Mouse (Mus musculus): ENCODE data around the gene Wdr90. TPM values are rescaled to one million over a fixed set of nuclear protein-coding genes. Genes with fewer than 3 reads are reported as not detected.
"Not testable (repeated sequence)": the region's sequence is repeated elsewhere in the genome, so short reads cannot be mapped to it uniquely, and the experiment has no call there.

Gene Wdr90
- polyA plus RNA-seq, 1 experiment from 2014 or later, result 46.3 TPM

DNA sequence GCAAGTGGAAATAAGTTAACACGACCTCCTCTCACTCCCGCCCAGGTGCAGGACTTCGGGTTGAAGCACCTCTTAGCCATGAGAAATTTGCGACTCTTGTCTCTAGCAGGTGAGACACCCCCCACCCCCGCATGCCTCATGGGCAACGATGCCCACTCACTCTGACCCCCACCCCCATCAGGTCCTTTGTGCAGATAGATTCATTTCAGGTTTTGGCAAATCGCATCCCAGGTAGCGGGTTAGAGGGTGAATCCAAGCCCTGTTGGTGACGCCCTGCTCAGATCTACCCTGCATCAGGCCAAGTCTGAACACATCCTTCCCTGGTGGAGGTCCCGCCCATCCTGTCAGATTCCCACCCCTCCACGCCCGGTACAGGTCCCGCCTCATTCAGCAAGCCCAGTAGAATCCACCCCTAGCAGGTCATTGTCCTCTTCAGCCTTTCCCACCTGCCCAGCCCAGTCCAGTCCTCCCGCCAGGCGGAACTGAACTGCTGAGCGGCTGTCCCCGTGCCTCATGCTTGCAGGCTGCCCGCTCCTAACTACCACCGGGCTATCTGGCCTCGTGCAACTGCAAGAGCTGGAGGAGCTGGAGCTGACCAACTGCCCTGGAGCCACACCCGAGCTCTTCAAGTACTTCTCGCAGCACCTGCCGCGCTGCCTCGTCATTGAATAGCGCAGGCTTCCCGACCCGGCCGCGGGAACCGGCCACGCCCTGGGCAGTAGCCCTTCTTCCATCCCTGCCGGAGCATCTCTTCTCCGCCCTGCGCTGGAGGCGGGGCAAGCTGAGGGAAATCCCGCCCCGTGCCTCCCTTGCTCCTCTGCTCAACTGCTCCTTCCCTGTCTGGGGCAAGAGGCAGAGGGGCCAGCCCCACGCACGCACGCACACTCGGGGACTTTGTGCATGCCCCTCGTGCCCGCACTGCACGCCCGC lies 42.2 kb downstream of the Wdr90 start:
- Histone ChIP-seq H3K4me2 (ENCODE audit: low read depth, low read length, severe bottlenecking) (peak overlapping the region; percentile 37), H3K36me3 (ENCODE audit: control insufficient read depth, insufficient read depth, low read length) (no peaks in the 10 kb centered on the region), H3K9ac (ENCODE audit: low read length) (peak overlapping the region; percentile 33; the same call in 1 of the 2 replicates), H3K27me3 (ENCODE audit: control insufficient read depth, insufficient read depth, low read length) (peaks cover 14% of the 10 kb centered on the region), H3K4me1 (replicated peaks; ENCODE audit: control insufficient read depth, insufficient read depth, low read length) (peaks cover 7% of the 10 kb centered on the region; the same call in 1 of the 2 replicates), H3K4me3 (ENCODE audit: low read depth, low read length) (peak overlapping the region; percentile 13; the same call in 1 of the 2 replicates), H3K27ac (ENCODE audit: low read depth, low read length) (no peak overlapping the region), H3K9me3 (ENCODE audit: control insufficient read depth, low read length) (no peaks in the 10 kb centered on the region)
- DNase-seq (ENCODE audit: low spot score) (peak; percentile 60), ATAC-seq (replicated peaks; ENCODE audit: low FRiP score) (no peak)
- WGBS, result 7% methylated on average over 46 of the region's 46 CpGs

DNA sequence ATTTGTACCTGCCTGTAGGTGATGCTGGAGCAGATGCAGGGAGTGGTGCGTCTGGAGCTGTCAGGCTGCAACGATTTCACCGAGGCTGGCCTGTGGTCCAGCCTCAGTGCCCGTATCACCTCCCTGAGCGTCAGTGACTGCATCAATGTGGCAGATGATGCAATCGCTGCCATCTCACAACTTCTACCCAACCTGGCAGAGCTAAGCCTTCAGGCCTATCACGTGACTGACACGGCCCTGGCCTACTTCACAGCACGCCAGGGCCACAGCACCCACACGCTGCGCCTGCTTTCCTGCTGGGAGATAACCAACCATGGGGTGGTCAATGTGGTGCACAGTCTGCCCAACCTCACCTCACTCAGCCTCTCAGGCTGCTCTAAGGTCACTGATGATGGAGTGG lies 43.6 kb downstream of the Wdr90 start:
- peak; percentile 52 for DNase-seq (ENCODE audit: low spot score)
- ATAC-seq (replicated peaks; ENCODE audit: low FRiP score), result no peak
- WGBS, result 89% methylated on average over 11 of the region's 11 CpGs
- Histone ChIP-seq H3K9ac (ENCODE audit: low read length) (no peak overlapping the region), H3K27ac (ENCODE audit: low read depth, low read length) (no peak overlapping the region), H3K36me3 (ENCODE audit: control insufficient read depth, insufficient read depth, low read length) (no peaks in the 10 kb centered on the region), H3K4me3 (ENCODE audit: low read depth, low read length) (no peak overlapping the region), H3K4me2 (ENCODE audit: low read depth, low read length, severe bottlenecking) (no peak overlapping the region), H3K4me1 (replicated peaks; ENCODE audit: control insufficient read depth, insufficient read depth, low read length) (peaks cover 6% of the 10 kb centered on the region; the same call in 1 of the 2 replicates), H3K9me3 (ENCODE audit: control insufficient read depth, low read length) (no peaks in the 10 kb centered on the region), H3K27me3 (ENCODE audit: control insufficient read depth, insufficient read depth, low read length) (peaks cover 14% of the 10 kb centered on the region)

DNA sequence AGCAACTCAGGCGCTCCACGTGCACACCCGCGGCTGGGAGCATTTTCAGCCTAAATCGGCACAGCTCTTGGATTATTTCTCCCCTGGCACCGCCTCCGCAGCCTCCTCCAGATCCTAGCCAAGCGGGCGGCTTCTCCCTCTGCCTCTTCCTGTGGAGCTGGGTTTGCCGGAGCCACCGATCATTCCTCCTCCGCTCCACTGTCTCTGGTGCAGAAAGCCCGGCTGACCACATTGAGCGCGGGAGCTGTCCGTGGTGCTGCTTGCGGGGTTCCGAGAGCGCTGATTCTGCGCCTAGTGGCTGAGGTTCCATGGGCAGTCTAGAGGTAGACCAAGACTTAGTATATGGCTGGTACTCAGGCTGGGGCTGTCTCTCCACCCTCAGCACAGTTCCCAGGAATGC lies 47.8 kb downstream of the Wdr90 start:
- no peaks in the 10 kb centered on the region for H3K36me3 ChIP-seq (ENCODE audit: control insufficient read depth, insufficient read depth, low read length)
- 0 out of 2 replicates have a peak overlapping the region, but pooled peaks have one; percentile 13 for H3K9ac ChIP-seq (ENCODE audit: low read length)
- WGBS, result 3% methylated on average over 20 of the region's 20 CpGs
- no peak overlapping the region for H3K4me3 ChIP-seq (ENCODE audit: low read depth, low read length)
- H3K4me2 ChIP-seq (ENCODE audit: low read depth, low read length, severe bottlenecking), result no peak overlapping the region
- peaks cover 9% of the 10 kb centered on the region for H3K4me1 ChIP-seq (replicated peaks; ENCODE audit: control insufficient read depth, insufficient read depth, low read length)
- peak; percentile 92 for DNase-seq (ENCODE audit: low spot score)
- no peaks in the 10 kb centered on the region for H3K9me3 ChIP-seq (ENCODE audit: control insufficient read depth, low read length)
- no peak overlapping the region for H3K27ac ChIP-seq (ENCODE audit: low read depth, low read length)
- H3K27me3 ChIP-seq (ENCODE audit: control insufficient read depth, insufficient read depth, low read length), result peaks cover 2% of the 10 kb centered on the region
- ATAC-seq (replicated peaks; ENCODE audit: low FRiP score), result no peak

DNA sequence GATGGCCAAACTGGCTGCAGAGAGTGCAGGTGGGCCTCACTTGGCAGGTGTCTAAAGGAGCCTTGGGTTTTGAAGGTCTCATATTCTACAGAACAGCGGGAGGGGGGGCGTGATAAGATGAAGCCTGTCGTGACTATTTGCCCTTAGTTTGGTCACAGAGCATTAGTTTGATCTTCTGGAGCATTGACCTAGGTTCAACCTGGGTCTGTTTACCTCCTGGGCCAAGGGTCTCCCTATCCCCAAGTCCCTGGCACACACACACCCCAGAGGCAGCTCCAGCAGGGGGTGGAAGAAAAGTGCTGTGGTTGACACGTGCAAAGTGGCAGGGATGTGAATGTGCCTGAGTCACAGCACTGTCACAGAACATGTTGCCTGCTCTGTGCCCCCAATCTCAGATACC lies 50.4 kb downstream of the Wdr90 start:
- no peak overlapping the region for H3K4me2 ChIP-seq (ENCODE audit: low read depth, low read length, severe bottlenecking)
- H3K9ac ChIP-seq (ENCODE audit: low read length), result no peak overlapping the region
- H3K36me3 ChIP-seq (ENCODE audit: control insufficient read depth, insufficient read depth, low read length), result no peaks in the 10 kb centered on the region
- DNase-seq (ENCODE audit: low spot score), result peak; percentile 47
- ATAC-seq (replicated peaks; ENCODE audit: low FRiP score), result no peak
- H3K27me3 ChIP-seq (ENCODE audit: control insufficient read depth, insufficient read depth, low read length), result no peaks in the 10 kb centered on the region
- peaks cover 9% of the 10 kb centered on the region for H3K4me1 ChIP-seq (replicated peaks; ENCODE audit: control insufficient read depth, insufficient read depth, low read length)
- H3K27ac ChIP-seq (ENCODE audit: low read depth, low read length), result no peak overlapping the region
- whole genome bisulfite sequencing, result 82% methylated on average over 4 of the region's 4 CpGs
- H3K9me3 ChIP-seq (ENCODE audit: control insufficient read depth, low read length), result no peaks in the 10 kb centered on the region
- H3K4me3 ChIP-seq (ENCODE audit: low read depth, low read length), result no peak overlapping the region

DNA sequence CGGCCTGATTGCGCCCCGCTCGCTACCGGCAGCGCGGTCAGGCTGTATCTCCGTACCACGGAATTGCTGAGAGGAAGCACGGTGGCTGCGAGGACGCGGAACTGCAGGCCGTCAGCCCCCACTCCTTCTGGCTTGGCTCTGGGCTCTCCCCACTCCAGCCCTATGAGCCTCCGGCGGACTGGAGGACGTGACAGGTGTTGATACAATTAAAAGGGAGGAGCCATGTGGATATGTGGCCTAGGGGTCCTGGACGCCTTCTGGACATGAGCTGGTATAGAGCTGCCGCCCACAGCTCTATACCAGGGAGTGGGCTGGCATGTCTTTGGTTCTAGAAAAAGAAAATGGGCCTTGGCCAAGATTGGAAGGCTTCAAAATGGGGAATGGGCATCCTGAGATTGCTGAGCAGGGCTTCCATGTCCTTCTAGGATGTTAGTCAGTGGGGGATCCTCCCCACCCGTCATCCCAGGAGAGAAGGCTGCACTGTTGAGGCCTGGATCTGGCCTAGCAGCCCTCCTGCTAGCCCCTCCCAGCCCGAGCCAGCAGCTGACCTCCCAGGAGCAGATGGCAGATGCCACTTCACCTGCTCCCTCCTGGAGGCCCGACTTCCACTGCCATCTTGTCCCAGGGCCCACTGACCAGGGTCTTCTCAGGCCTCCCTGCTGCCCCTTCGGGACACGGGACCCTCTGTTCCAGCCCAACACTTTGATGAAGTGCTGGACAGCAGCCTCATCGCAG lies 51.5 kb downstream of the Wdr90 start:
- Histone ChIP-seq H3K4me1 (replicated peaks; ENCODE audit: control insufficient read depth, insufficient read depth, low read length) (peaks cover 9% of the 10 kb centered on the region), H3K27me3 (ENCODE audit: control insufficient read depth, insufficient read depth, low read length) (no peaks in the 10 kb centered on the region), H3K27ac (ENCODE audit: low read depth, low read length) (peak overlapping the region; percentile 89), H3K9ac (ENCODE audit: low read length) (peak overlapping the region; percentile 95), H3K4me3 (ENCODE audit: low read depth, low read length) (peak overlapping the region; percentile 81), H3K36me3 (ENCODE audit: control insufficient read depth, insufficient read depth, low read length) (no peaks in the 10 kb centered on the region), H3K9me3 (ENCODE audit: control insufficient read depth, low read length) (no peaks in the 10 kb centered on the region), H3K4me2 (ENCODE audit: low read depth, low read length, severe bottlenecking) (peak overlapping the region; percentile 85)
- ATAC-seq (replicated peaks; ENCODE audit: low FRiP score) (peak; percentile 58), DNase-seq (ENCODE audit: low spot score) (peak; percentile 64)
- 8% methylated on average over 25 of the region's 25 CpGs for WGBS

DNA sequence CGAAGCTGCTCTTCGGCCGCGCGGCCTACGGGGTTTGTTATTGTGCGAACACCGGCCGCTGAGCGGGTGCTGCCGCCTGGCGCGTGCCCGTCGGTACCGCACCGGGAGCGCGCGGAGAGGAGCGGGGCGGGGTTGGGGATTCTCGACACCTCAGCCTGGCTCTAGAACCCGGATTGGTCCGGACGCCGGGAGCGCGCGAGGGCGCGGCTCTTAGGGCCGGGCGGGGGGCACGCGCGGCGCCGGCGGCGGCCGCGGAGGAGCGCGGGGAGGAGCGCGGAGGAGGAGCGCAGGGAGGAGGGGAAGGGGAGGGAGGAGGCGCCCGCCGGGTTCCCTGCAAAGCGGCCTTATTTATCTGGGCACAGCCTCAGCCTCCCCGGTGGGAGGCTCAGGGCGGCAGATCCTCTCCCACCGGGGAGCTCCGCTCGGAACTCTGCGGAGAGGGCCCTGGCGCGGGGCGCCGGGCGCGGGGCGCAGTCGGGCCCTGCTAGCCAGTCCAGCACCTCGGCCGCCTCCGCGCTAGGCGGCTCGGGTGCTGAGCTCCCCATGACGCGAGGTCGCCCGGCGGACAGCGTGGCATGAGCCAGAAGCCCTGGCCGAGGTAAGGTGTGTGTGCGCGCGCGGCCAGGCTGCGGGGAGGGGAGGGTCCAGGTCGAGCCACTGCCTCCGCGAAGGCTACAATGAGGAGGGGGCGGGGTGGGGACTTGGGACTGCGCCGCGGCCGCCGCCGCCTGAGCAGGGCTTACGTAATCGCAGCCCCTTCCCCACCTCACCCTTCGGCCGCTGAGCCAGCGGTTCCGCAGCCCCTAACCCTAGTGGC lies 52.3 kb downstream of the Wdr90 start, which contains the start of gene Fbxl16:
Gene Fbxl16, plus strand, starts transcription at position 297 of the 817 bp plus-strand sequence.
- H3K4me2 ChIP-seq (ENCODE audit: low read depth, low read length, severe bottlenecking), result peak within 1 kb of the TSS; percentile 85
- peak; percentile 93 for DNase-seq (ENCODE audit: low spot score)
- no peaks in the 10 kb centered on the region for H3K9me3 ChIP-seq (ENCODE audit: control insufficient read depth, low read length)
- ATAC-seq (replicated peaks; ENCODE audit: low FRiP score), result peak; percentile 82
- peak within 1 kb of the TSS; percentile 89 for H3K27ac ChIP-seq (ENCODE audit: low read depth, low read length)
- peak within 1 kb of the TSS; percentile 81 for H3K4me3 ChIP-seq (ENCODE audit: low read depth, low read length)
- H3K27me3 ChIP-seq (ENCODE audit: control insufficient read depth, insufficient read depth, low read length), result no peaks in the 10 kb centered on the region
- peaks cover 9% of the 10 kb centered on the region for H3K4me1 ChIP-seq (replicated peaks; ENCODE audit: control insufficient read depth, insufficient read depth, low read length)
- H3K9ac ChIP-seq (ENCODE audit: low read length), result peak within 1 kb of the TSS; percentile 95
- no peaks in the 10 kb centered on the region for H3K36me3 ChIP-seq (ENCODE audit: control insufficient read depth, insufficient read depth, low read length)
- WGBS, result under 1% methylated on average over 89 of the region's 100 CpGs

DNA sequence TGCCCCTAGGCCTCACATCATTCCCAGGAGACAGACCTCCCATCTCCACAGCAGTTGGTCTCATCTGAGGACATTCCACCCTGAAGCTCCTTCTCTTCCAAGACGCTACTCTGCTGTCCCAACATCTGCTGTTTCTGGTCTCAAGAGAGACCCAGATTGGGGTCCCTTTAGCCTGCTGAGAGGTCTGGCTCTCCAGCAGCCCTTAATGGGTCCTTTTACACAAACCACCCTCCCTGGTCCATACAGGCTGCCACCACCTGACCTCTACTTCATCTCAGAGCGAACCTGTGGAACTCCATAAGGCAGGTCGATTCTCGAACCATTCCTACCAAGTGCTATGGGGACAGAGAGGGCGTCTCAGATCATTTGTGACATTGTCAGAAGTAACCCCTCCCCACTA lies 53.3 kb downstream of the Wdr90 start:
- Histone ChIP-seq H3K9ac (ENCODE audit: low read length) (peak overlapping the region; percentile 95; the same call in 1 of the 2 replicates), H3K9me3 (ENCODE audit: control insufficient read depth, low read length) (no peaks in the 10 kb centered on the region), H3K4me1 (replicated peaks; ENCODE audit: control insufficient read depth, insufficient read depth, low read length) (peaks cover 15% of the 10 kb centered on the region), H3K4me2 (ENCODE audit: low read depth, low read length, severe bottlenecking) (peak overlapping the region; percentile 85), H3K36me3 (ENCODE audit: control insufficient read depth, insufficient read depth, low read length) (no peaks in the 10 kb centered on the region), H3K27me3 (ENCODE audit: control insufficient read depth, insufficient read depth, low read length) (no peaks in the 10 kb centered on the region), H3K27ac (ENCODE audit: low read depth, low read length) (no peak overlapping the region), H3K4me3 (ENCODE audit: low read depth, low read length) (peak overlapping the region; percentile 81)
- ATAC-seq (replicated peaks; ENCODE audit: low FRiP score) (no peak), DNase-seq (ENCODE audit: low spot score) (no peak)
- 32% methylated on average over 5 of the region's 5 CpGs for WGBS

DNA sequence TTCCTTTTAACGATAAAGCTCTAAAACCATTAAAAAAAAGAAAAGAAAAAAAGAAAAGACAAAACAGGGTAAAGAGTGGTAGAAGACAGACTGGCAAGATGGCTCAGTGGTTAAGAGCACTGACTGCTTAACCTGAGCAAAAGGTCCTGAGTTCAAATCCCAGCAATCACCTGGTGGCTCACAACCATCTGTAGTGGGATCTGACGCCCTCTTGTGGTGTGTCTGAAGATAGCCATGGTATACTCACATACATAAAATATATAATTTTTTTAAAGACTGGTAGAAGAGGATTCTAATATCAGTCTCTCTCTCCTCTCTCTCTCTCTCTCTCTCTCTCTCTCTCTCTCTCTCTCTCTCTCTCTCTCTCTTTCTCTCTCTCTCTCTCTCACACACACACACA lies 53.8 kb downstream of the Wdr90 start:
- not testable (repeated sequence) for H3K27me3 ChIP-seq (ENCODE audit: control insufficient read depth, insufficient read depth, low read length); ATAC-seq (replicated peaks; ENCODE audit: low FRiP score); H3K4me2 ChIP-seq (ENCODE audit: low read depth, low read length, severe bottlenecking); H3K9me3 ChIP-seq (ENCODE audit: control insufficient read depth, low read length); DNase-seq (ENCODE audit: low spot score); H3K36me3 ChIP-seq (ENCODE audit: control insufficient read depth, insufficient read depth, low read length); H3K27ac ChIP-seq (ENCODE audit: low read depth, low read length); H3K9ac ChIP-seq (ENCODE audit: low read length); H3K4me3 ChIP-seq (ENCODE audit: low read depth, low read length)
- peaks cover 19% of the 10 kb centered on the region for H3K4me1 ChIP-seq (replicated peaks; ENCODE audit: control insufficient read depth, insufficient read depth, low read length)
- WGBS, result 43% methylated on average over 2 of the region's 2 CpGs
